Mouse (Mus musculus): ENCODE measurements around the gene Camta2.

Camta2 gene

DNA sequence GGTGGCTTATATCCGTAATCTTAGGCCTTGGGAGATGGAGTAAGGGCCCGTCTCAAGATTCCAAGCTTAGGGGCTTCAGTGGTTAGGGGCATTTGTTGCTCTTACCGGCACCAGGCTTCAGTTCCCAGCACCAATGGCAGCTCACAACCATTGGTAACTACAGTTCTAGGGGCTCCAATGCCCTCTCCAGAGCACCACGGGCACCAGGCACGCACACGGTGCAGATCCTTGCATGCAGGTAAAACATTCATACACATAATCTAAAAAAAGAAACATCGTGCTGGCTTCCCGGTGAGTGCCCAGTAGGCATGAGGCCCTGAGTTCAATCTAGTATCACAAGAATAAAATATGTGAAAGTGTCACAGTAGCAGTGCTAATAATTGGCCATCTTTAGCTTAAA lies 24.8 kb downstream of the Camta2 start:
- DNase-seq (ENCODE audit: low spot score): no peak

DNA sequence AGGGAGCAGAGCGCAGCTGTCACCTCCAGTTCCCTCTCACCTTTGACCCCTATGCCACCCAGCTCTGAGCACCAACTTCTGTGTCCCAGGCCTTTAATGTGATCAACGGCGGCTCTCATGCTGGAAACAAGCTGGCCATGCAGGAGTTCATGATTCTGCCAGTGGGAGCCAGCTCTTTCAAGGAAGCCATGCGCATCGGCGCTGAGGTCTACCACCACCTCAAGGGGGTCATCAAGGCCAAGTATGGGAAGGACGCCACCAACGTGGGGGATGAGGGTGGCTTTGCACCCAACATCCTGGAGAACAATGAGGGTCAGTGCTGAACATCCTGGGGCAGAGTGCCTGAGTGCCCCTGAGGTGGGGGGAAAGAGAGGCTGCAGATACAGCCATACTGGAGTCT lies 27.3 kb downstream of the Camta2 start:
- no peak for DNase-seq (ENCODE audit: low spot score)

DNA sequence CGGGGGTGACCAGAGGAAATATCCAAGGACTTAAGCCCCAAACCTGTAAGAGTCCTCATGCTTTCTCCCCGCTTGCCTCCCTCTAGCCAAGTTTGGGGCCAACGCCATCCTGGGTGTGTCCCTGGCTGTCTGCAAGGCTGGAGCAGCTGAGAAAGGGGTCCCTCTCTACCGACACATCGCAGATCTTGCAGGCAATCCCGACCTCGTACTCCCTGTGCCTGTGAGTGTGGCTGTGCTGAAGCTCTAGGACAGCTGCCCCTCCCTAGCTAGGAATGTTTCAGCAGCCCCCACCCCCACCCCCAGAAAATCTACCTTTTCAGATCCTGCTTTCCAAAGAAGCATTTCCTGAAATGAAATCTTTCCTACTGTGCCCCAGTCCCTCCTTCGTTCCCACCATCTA lies 29.0 kb downstream of the Camta2 start:
- no peak for DNase-seq (ENCODE audit: low spot score)

DNA sequence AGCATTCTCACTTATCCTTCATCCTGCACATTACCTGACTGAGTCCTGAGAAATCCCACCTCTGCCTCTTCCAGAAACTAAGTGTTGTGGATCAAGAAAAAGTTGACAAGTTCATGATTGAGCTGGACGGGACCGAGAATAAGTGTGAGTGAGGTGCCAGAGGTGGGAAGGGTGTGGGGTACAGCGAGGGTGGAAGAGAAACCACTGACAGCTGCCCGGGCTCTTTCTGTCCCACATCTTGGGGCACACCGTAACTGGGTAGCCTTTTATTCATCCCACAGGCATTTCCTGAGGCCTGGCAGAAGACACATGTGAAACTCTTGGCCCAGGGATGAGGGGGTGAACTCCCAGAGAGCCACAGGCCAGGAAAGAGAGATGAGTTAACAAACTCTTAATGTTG lies 29.4 kb downstream of the Camta2 start:
- DNase-seq (ENCODE audit: low spot score): no peak

DNA sequence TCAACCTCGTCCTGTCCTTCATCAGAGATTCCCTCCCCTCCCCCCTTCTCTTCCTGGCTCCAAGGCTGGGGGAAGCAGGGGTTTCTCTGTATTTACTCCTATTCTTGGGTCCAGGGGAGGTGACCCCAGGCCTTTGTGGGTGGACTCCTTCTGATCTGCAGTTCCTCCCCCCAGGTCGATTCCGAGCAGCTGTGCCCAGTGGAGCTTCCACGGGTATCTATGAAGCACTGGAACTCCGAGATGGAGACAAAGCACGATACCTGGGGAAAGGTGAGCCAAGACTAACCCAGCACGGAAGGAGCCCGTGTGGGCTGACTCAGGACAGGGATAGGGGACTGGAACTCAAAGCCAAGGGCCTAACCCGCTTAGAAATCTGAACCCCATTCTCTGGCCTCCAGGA lies 29.9 kb downstream of the Camta2 start:
- DNase-seq (ENCODE audit: low spot score): no peak

DNA sequence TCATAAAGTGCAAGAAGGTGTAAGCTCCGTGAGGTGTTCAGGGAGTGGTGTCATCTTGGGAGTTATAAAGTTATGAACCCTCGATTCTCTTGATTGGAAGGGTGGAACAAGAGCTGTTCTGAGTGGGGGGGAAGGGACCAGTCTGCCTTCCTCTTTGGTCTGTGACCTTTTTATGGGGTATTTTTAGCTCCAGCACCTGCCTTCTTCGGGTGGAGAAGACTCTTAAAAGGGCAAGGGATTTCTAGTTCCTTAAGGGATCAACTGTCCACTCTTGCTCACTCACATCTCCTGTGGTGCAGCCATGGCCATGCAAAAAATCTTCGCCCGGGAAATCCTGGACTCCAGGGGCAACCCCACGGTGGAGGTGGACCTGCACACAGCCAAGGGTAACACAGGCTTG lies 30.3 kb downstream of the Camta2 start:
- no peak for DNase-seq (ENCODE audit: low spot score)

DNA sequence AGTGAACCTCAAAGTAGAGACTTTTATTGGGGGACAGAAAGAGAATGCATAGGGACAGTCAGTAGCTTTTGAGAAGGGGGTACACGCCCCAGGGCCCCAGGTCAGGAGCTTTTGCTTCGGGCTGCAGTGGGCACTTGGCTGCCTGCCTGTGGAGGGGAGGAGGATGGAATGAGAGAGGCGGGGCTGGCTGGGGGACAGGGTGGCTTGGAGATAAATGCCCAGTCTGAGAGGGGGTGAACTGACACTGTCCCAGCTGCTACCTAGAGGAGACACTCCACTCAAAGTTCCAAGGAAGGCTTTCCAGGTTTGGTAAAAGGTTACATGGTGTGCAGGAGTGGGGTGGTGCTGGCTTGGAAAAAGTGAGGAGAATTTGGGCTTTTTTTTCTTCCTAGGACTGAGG lies 30.9 kb downstream of the Camta2 start, which contains the start of gene Eno3:
Gene Eno3 (plus strand): TSS at position 239 of the 400 bp plus-strand sequence.
- no peak for DNase-seq (ENCODE audit: low spot score)

DNA sequence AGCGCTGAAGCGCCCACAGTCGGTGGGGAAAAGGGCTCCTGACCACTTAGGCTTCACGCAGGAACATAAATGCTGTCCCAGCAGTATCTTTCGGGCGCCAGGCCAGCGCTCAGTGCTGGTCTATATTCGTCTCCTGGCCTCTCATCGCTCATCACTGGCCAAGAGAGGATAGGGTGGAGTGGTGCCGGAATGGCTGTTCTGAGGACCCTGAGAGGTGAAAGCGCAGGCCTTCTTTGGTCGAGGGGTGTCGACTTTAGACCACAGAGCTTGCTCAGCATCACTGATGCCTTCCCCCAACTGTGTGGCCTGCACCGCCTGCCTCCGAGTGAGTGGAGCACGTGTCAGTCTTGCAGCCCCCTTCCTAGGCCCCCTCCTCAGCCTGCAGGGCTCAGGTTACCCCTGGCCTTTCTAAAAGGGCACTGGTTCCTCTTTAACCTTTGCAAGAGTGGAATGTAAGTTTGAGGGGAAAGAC lies 31.4 kb downstream of the Camta2 start:
- DNase-seq (ENCODE audit: low spot score): no peak

DNA sequence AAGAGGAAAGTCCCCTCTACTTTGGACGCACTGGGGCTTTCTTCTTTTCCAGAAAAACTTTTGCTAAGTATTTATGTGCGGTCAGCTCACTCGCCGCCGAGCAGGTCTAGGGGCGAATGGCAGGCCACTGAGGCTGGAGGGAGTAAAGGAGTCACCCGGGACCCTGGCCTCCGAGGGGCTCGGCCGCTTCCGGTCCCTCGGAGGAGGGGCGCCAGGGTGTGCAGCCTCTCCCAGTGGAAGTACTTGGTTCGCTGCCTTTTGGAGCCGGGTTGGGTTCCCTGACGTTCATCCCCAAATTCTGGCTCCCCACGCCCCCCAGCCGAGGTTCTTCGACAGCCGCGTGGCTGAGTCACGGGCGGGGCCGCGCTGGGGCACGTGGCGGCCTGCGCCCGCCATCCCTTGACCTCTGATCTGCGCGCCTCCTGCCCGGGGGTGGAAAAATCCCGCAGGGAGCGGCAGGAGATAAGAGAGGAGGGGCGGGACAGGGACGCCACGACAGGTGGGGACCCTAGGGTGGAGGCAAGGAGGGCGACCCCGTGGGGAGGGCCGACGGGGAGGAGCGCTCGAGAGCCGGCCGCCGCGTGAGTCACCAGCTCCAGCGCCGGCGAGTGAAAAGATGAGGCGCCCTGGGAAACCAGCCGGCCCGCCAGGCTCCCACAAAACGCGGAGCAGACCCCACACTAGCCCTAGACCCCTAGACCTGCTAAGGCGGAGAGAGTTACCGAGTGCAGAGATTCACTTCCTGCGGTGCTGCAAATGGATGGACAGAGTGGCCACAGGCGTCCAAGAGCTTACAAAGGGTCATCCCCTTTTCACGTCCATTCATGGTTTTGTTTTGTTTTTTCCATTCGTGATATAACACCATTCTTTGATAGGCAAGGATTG lies 32.1 kb downstream of the Camta2 start:
- DNase-seq (ENCODE audit: low spot score): peak; percentile 34

DNA sequence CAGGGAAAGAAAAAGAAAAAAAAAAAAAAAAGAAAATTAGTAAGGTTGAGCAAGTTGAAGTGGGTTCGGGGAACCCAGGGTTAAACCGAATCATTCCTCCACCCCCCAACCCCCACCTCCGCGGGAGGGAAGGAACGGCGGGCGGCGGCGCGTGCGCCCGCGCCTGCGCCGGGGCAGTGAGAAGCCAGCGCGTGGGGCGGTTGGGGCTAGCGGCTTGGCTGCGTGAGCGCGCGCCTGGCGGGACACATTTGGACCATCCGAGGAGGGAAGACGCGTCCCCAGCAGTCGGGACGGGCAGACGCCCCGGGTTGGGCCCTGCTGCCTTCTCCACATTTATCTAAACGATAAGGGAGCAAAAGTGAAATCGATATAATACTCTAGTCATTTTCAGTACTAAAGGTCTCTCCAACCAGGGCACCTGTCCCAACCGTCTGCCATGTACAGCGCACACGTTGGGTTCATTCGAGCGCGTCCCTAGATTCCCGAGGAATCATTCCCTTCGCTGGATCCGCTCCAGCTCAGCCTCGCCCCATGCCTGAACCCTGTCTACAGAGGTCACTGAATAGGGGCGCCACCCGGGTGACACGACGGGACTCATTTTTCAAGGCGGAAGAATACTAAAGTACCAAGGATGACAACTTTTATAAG lies 32.9 kb downstream of the Camta2 start:
- peak; percentile 66 for DNase-seq (ENCODE audit: low spot score)

DNA sequence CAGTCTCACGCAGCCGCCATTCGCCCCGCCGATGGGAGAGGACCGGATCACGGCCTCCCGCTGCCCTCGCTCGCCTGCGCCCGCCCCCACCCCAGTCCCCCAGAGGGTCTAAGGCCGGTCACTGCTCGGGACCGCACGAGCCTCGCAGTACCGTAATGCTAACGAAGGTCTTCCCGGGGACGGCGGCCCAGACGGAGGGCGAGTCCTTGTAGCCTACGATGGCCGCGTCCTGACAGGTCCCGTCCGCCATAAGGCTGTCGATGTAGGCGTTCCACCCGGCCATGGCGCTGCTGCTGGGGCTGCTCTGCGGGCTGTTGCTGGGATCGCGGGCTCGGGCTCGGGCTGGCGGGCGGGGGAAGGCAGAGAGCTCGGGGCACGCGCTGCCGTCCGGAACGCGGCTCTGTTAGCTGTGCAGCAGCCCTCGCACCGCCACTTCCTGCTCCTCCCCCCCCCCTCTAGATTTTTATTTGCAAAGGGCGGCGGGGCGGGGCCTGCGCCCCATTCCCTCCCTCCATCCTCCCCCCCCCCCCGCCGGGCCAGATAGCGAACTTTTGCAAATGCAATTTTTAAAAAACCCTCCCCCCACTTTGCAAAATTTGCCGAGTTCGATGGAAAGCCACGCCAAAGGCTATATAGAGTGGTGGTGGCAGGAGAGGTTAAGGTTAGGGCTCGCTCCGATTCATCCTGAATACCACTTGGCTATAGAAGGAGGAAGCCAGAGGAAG lies 33.5 kb downstream of the Camta2 start, which contains the start of gene Pfn1:
Gene Pfn1 (minus strand): TSS at position 447 of the 725 bp plus-strand sequence.
- DNase-seq (ENCODE audit: low spot score): peak; percentile 83

DNA sequence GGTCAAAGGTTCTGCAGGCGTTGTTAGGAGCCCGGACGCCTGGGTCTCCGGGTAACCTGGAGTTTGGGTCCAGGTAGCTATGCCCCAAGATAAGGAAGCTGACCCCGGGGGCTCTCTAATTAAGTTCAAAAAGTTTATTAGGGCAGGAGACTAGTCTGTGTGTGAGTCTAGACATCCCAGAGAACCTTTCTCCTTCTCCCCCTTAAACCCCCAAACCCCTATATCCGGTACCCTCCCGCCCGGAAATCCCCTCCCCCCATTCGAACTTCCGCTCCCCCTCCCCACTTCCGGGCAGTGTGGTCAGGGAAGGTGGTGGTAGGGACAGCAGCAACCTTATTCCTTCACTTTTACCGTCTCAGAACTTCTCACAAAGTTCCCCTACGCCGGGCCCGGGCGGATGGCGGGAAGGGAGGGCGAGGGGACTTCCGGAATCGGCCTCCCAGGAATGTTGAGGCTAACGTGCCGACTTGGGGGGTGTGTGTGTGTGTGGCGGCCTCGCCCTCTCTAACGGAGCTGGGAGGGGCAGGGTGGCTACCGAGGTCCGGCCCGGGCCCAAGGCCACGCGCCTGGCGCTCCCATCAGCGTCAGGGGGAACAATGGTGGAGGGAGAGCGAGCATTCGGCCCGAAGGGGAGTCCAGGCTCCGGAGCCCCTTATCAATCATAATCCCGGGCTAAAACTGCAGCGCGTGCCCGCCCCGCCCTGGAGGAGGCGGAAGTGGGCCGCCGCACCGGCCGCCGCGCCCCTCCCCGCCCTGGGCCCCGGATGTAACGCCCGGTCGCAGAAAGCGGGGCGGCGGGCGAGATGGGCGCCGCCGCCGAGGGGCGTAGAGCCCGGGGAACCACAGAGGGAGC lies 34.3 kb downstream of the Camta2 start:
- peak; percentile 61 for DNase-seq (ENCODE audit: low spot score)

DNA sequence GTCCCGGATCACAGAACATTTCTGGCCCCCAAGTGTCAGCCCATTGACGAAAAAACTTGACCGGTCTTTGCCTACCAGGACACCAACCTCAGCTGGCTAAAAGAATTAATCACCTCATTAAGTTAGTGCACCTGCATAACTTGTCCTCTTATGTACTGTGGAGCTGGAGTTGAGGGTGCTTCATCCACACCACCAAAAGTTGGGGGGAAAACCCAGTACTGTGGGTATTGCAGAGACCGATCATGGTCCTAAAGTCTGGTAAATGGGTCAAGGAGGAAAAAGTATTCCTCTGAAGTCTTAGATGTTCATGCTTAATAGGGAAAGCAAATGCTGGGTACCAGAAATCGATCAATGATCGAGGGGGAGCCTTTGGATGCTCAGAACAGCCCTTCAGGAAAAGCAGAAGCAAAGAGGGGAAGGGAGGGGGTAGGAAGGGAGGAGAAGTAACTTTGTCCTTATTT lies 35.0 kb downstream of the Camta2 start:
- no peak for DNase-seq (ENCODE audit: low spot score)

DNA sequence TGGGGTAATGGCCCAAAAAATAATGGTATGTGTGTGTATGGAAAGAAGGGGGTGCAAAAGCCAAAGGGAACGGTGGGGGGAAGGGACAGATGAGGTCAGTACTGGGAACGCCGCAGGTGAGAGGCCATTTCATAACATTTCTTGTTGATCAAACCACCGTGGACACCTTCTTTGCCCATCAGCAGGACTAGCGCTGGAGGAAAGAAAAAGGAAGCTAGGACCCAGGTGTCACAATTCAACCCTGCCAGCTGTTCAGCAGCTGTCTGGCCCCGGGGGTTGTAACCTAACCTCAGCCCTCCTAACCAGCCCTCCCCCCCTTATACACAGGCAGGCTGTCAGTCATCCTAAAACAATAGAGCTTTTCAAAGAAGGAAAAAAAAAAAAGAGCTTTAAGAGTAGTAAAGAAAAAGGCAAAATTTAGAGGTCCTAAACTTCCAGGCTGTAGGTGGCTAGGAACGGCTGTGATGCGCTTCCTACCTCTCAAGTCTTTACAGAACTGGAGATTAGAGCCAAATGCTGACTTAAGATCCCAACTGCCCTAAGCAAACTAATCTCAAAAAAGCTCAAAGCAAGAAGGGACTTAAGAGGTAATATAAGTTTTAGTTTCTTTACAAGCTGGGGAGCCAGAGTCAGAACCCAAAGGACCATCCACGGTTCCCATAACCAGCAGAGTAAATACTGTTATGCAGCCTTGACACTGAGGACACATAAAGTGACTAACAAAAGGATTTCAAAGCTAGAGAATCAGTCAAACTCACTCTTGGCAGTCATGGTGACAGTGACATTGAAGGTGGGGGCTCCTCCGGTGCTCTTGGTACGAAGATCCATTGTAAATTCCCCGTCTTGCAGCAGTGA lies 35.6 kb downstream of the Camta2 start:
- DNase-seq (ENCODE audit: low spot score): no peak

DNA sequence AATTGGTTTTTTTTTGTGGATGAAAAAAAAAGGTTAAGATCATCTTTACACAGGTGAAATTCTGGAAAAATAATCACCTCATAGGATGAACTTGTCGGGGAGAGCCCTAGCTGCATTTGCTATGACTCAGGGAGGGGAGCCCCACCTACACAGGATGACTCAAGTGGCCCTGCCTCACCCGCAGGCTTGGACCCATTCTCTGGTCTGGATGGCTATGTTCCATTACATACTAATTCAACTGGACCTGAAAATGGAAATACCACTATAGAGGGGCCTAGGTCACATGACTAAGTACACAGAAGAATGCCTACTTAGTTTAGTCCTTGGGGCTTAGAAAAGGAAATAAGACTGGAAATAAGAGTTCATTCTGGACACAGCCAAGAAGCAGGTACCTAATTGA lies 36.5 kb downstream of the Camta2 start:
- DNase-seq (ENCODE audit: low spot score): no peak

DNA sequence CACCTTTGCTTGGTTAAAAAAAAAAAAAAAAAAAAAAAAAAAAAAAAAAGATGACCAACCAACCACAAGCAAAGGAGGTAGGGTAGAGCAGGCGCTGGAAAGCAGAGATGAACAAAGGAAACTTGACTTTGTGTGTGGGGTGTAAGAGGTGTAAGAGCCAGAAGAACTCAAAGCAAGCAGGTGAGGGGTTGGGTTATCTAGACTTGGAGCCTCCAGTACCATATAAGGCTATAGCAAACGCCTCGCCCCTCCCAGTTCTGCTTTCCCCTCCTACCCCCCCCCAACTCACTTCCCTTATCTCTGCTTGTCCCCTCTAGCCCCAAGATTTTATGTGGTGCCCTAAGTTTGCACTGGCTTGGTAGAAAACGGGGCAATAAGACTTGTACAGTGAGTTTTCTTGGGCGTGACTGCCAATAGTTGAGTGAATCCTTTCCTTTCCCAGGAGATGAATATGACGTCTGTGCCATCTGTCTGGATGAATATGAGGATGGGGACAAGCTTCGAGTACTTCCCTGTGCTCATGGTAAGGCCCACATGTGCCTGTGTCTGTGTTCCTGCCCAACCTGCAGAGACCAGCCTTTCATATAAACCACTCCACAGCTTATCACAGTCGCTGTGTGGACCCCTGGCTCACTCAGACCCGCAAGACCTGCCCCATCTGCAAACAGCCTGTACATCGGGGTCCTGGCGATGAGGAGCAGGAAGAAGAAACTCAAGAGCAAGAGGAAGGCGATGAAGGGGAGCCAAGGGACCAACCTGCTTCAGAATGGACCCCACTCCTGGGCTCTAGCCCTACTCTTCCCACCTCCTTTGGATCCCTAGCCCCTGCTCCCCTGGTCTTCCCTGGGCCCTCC lies 37.4 kb downstream of the Camta2 start:
- peak; percentile 70 for DNase-seq (ENCODE audit: low spot score)

DNA sequence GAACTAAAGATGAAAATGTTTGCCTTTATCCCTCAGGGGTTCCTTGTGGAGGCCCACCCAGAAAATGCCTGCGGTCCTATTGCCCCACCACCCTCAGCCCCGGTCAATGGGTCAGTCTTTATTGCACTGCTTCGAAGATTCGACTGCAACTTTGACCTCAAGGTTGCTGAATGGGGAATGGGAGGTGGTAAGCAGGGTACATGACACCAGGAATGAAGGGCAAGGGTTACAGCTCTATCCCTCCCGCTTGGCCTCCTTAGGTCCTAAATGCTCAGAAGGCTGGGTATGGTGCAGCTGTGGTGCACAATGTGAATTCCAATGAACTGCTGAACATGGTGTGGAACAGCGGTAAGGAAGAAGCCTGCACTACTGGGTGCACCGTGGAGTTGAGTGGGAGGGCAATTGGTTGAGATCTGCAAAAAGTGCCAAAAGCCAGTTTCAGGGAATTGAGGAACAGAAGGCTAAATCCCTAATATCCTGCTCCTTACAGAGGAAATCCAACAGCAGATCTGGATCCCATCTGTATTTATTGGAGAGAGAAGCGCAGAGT lies 38.6 kb downstream of the Camta2 start:
- DNase-seq (ENCODE audit: low spot score): no peak

DNA sequence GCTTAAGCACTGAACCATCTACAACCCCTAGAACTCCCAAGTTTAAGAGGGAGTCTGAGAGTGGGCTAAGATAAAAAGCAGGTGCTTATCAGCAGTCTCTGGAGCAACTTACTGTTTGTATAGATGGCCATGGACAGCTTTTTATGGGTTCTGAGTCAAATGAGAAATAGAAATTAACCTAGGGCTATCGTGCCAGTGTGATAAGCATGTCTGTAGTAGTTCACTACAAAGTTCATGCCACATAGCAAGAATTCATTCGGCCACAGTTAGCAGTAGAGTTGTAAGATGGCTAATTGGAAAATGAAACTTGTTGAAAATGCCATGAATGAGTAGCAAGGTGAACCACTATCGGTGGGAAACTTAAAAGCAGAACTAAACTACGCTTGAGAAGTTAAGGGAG lies 39.4 kb downstream of the Camta2 start:
- no peak for DNase-seq (ENCODE audit: low spot score)

DNA sequence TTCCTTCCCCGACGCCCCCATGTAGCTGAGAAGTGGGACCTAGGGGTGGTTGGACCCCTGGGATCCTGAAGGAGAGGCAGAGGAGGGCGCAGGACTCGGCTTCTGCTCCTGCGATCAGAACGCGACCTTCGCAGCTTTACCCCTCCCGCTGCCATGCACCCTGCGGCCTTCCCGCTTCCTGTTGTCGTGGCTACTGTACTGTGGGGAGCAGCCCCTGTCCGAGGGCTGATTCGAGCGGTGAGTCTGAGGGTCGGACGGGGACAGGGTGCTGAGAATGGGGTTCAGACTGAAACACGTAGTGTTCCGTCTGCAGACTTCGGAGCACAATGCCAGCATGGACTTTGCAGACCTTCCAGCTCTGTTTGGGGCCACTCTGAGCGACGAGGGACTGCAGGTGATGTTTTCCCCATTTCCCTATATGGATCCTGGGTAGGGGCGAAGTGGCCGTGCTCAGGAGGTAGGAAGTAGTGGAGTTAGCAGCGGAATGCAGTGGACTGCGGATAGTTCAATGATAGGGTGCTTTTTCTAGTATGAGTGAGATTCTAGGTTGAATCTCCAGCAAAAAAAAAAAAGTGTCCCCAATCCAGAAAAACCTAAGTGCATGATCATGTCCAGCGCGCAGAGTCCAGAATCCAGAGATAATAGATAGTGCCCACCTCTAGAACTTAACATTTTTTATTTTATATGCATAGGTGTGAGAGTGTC lies 40.0 kb downstream of the Camta2 start:
- no peak for DNase-seq (ENCODE audit: low spot score)

Measured in T-cell, adult 2 months (primary cell).